Mouse (Mus musculus): ENCODE measurements around the gene Tom1l1. TPM values are rescaled to one million over a fixed set of nuclear protein-coding genes. Genes with fewer than 3 reads are reported as not detected.

Gene Tom1l1
- total and polyA plus RNA-seq, 3 experiments = 0.25 to 4.2 TPM; not detected in 1

DNA sequence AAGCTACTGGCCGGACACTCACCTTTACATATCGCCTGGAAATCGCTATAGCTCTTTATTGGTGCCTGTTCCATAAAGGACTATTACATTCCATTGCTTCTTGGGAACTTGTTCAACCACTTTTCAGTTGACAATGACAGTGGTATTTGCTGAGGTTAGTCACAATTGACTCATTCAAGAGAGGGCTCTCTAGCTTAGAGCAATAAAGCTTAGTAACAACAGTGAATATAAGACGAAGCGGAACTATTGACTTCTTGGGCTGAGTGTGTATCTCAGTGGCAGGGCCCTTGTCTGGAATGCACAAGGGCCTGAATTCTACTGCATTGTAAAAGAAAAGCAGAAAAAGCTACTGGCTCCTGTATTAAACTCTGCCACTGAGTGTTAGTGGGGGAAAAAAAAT is 9.6 kb downstream of the Tom1l1 start:
- Histone ChIP-seq H3K79me2 (replicated peaks; ENCODE audit: control insufficient read depth, extremely low read depth, insufficient read depth, poor library complexity, severe bottlenecking) (no peaks in the 10 kb centered on the region), H3K4me2 (ENCODE audit: insufficient read depth, low read depth, poor library complexity, severe bottlenecking) (no peak overlapping the region), H3K27me3 (replicated peaks) (peaks cover 15% of the 10 kb centered on the region), H3K36me3 (replicated peaks in 1 of 2; ENCODE audit: control insufficient read depth in 1 of 2, insufficient read depth in 1 of 2, low read length in 1 of 2) (no peaks in the 10 kb centered on the region), H3K9ac (ENCODE audit: insufficient read depth, low read depth) (no peak overlapping the region), H3K27ac (ENCODE audit: insufficient read depth, low read depth) (no peak overlapping the region), H3K4me3 (replicated peaks in 1 of 3; ENCODE audit: low read depth in 2 of 3, low read length in 2 of 3, poor library complexity in 1 of 3) (no peak overlapping the region), H3K9me3 (replicated peaks; ENCODE audit: low read length) (no peaks in the 10 kb centered on the region), H3K4me1 (ENCODE audit: control insufficient read depth in 1 of 2, insufficient read depth in 2 of 2) (peaks cover 7 to 14% of the 10 kb centered on the region in 2 experiments)
- dilution Hi-C loops (cut with MboI; ENCODE audit: extremely low pct_ligation_motif_present, extremely low pct_unique_long_range_greater_than_20kb, low sequenced_read_pairs) = no loop called here
- TF ChIP-seq E2F4 (IDR thresholded peaks at IDR 0.05; ENCODE audit: insufficient replicate concordance, low read depth, low read length) (no peak), MAZ (IDR thresholded peaks at IDR 0.05; ENCODE audit: low read depth, low read length) (no peak), SMC3 (IDR thresholded peaks at IDR 0.05; ENCODE audit: low read depth, low read length) (no peak), NRF1 (IDR thresholded peaks at IDR 0.05; ENCODE audit: low read depth, low read length) (no peak)
- in situ Hi-C loops (cut with MboI; ENCODE audit: low pct_ligation_motif_present, low pct_unique_long_range_greater_than_20kb, low sequenced_read_pairs) = no loop called here
- no peak for DNase-seq (ENCODE audit: extremely low read depth)

DNA sequence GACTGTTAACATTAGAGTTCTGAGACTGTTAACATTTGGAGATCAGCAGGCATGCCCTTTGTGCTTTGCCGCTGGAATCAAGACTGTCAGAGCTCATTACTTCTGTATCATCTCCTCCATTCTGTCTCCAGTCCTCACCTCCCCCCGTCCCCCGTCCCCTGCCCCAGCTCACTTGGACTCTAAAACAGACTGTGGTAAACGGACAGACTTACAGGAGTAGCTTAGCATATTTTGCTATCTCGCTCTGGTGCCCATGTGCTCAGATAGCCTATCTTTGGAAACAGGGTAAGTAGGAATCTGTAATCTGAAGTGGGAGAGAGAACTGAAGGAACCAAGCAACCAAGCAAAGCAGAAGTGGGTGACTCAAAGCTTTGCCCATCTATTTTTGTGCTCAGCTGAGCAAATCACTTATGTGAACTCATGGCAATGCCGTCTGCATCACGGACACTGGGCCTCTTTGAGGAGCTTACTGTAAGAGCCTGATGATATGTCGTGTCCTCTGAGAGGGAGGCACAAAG is 10.3 kb downstream of the Tom1l1 start:
- H3K9ac ChIP-seq (ENCODE audit: insufficient read depth, low read depth) = no peak overlapping the region
- no peak overlapping the region for H3K4me3 ChIP-seq (replicated peaks in 1 of 3; ENCODE audit: low read depth in 2 of 3, low read length in 2 of 3, poor library complexity in 1 of 3)

DNA sequence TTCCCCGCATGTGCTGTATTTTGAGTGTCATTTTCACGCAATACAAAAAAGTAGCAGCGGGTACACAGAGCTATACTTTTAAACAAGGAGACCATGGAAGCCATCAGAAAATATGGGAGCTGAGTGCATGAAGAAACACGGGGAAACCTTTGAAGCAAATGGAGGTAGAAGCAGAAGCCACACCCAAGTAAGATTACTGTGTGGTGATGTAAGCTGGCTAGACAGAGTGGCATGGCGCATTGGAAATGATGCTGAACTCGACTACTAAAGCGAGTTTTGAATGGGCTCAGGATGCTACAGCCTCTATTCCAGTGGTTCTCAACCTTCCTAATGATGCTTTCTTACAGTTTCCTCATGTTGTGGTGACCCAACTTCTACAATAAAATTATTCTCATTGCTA is 11.1 kb downstream of the Tom1l1 start:
- DNase-seq (ENCODE audit: extremely low read depth) = no peak
- H3K4me1 ChIP-seq (ENCODE audit: control insufficient read depth in 1 of 2, insufficient read depth in 2 of 2) = peaks cover 7 to 14% of the 10 kb centered on the region in 2 experiments
- no peak overlapping the region for H3K4me3 ChIP-seq (replicated peaks in 1 of 3; ENCODE audit: low read depth in 2 of 3, low read length in 2 of 3, poor library complexity in 1 of 3)
- no peaks in the 10 kb centered on the region for H3K36me3 ChIP-seq (replicated peaks in 1 of 2; ENCODE audit: control insufficient read depth in 1 of 2, insufficient read depth in 1 of 2, low read length in 1 of 2)
- no peak overlapping the region for H3K4me2 ChIP-seq (ENCODE audit: insufficient read depth, low read depth, poor library complexity, severe bottlenecking)
- peaks cover 11% of the 10 kb centered on the region for H3K27me3 ChIP-seq (replicated peaks)
- H3K9me3 ChIP-seq (replicated peaks; ENCODE audit: low read length) = no peaks in the 10 kb centered on the region
- no peak overlapping the region for H3K27ac ChIP-seq (ENCODE audit: insufficient read depth, low read depth)
- TF ChIP-seq USF2 (conservative IDR thresholded peaks at IDR 0.05; ENCODE audit: low read depth, low read length) = no peak
- TF ChIP-seq KAT2A (IDR thresholded peaks at IDR 0.05; ENCODE audit: insufficient replicate concordance, low read length) = no peak
- TF ChIP-seq USF1 (IDR thresholded peaks at IDR 0.05; ENCODE audit: low read depth, low read length) = no peak
- TF ChIP-seq HCFC1 (IDR thresholded peaks at IDR 0.05; ENCODE audit: low read depth, low read length) = no peak
- no peak for TF ChIP-seq E2F4 (IDR thresholded peaks at IDR 0.05; ENCODE audit: insufficient replicate concordance, low read depth, low read length)
- TF ChIP-seq CHD2 (IDR thresholded peaks at IDR 0.05; ENCODE audit: low read length) = no peak
- TF ChIP-seq CTCF (conservative IDR thresholded peaks at IDR 0.05 in 1 of 2, IDR thresholded peaks at IDR 0.05 in 1 of 2; ENCODE audit: low read depth in 2 of 2, low read length in 2 of 2) = no peak
- no peak for TF ChIP-seq SIN3A (IDR thresholded peaks at IDR 0.05; ENCODE audit: low read length)
- no peak for TF ChIP-seq GABPA (IDR thresholded peaks at IDR 0.05; ENCODE audit: insufficient replicate concordance, low read depth, low read length)
- no peak for TF ChIP-seq NELFE (IDR thresholded peaks at IDR 0.05; ENCODE audit: low read depth, low read length)
- TF ChIP-seq ZMIZ1 (IDR thresholded peaks at IDR 0.05; ENCODE audit: low read depth, low read length) = no peak
- TF ChIP-seq MAFK (IDR thresholded peaks at IDR 0.05; ENCODE audit: insufficient replicate concordance, low read length) = no peak
- no peak for TF ChIP-seq PAX5 (IDR thresholded peaks at IDR 0.05; ENCODE audit: low read length)
- no peak for TF ChIP-seq RCOR1 (conservative IDR thresholded peaks at IDR 0.05; ENCODE audit: low read depth, low read length)
- TF ChIP-seq ZNF384 (IDR thresholded peaks at IDR 0.05; ENCODE audit: low read depth, low read length) = no peak
- TF ChIP-seq JUND (conservative IDR thresholded peaks at IDR 0.05; ENCODE audit: low read depth, low read length) = no peak
- no peak for TF ChIP-seq MXI1 (IDR thresholded peaks at IDR 0.05; ENCODE audit: low read depth, low read length)
- TF ChIP-seq UBTF (IDR thresholded peaks at IDR 0.05; ENCODE audit: low read depth, low read length) = no peak
- no peak for TF ChIP-seq ZC3H11A (IDR thresholded peaks at IDR 0.05; ENCODE audit: low read depth, low read length)
- no peak for TF ChIP-seq CHD1 (IDR thresholded peaks at IDR 0.05; ENCODE audit: low read depth, low read length)
- no peaks in the 10 kb centered on the region for H3K79me2 ChIP-seq (replicated peaks; ENCODE audit: control insufficient read depth, extremely low read depth, insufficient read depth, poor library complexity, severe bottlenecking)
- in situ Hi-C loops (cut with MboI; ENCODE audit: low pct_ligation_motif_present, low pct_unique_long_range_greater_than_20kb, low sequenced_read_pairs) = no loop called here
- dilution Hi-C loops (cut with MboI; ENCODE audit: extremely low pct_ligation_motif_present, extremely low pct_unique_long_range_greater_than_20kb, low sequenced_read_pairs) = no loop called here
- H3K9ac ChIP-seq (ENCODE audit: insufficient read depth, low read depth) = no peak overlapping the region

More for the DNA sequence above, 10.3 kb downstream of the Tom1l1 start:
- dilution Hi-C loops (cut with MboI; ENCODE audit: extremely low pct_ligation_motif_present, extremely low pct_unique_long_range_greater_than_20kb, low sequenced_read_pairs) = no loop called here
- in situ Hi-C loops (cut with MboI; ENCODE audit: low pct_ligation_motif_present, low pct_unique_long_range_greater_than_20kb, low sequenced_read_pairs) = no loop called here
- Histone ChIP-seq H3K9me3 (replicated peaks; ENCODE audit: low read length) (no peaks in the 10 kb centered on the region), H3K27me3 (replicated peaks) (peaks cover 15% of the 10 kb centered on the region), H3K27ac (ENCODE audit: insufficient read depth, low read depth) (no peak overlapping the region), H3K4me2 (ENCODE audit: insufficient read depth, low read depth, poor library complexity, severe bottlenecking) (no peak overlapping the region), H3K4me1 (ENCODE audit: control insufficient read depth in 1 of 2, insufficient read depth in 2 of 2) (peaks cover 7 to 14% of the 10 kb centered on the region in 2 experiments), H3K79me2 (replicated peaks; ENCODE audit: control insufficient read depth, extremely low read depth, insufficient read depth, poor library complexity, severe bottlenecking) (no peaks in the 10 kb centered on the region), H3K36me3 (replicated peaks in 1 of 2; ENCODE audit: control insufficient read depth in 1 of 2, insufficient read depth in 1 of 2, low read length in 1 of 2) (no peaks in the 10 kb centered on the region)
- TF ChIP-seq POLR2A (IDR thresholded peaks at IDR 0.05; ENCODE audit: low read depth, low read length) = no peak
- TF ChIP-seq MXI1 (IDR thresholded peaks at IDR 0.05; ENCODE audit: low read depth, low read length) = no peak
- no peak for TF ChIP-seq KAT2A (IDR thresholded peaks at IDR 0.05; ENCODE audit: insufficient replicate concordance, low read length)
- TF ChIP-seq NRF1 (IDR thresholded peaks at IDR 0.05; ENCODE audit: low read depth, low read length) = no peak
- no peak for TF ChIP-seq MAFK (IDR thresholded peaks at IDR 0.05; ENCODE audit: insufficient replicate concordance, low read length)
- TF ChIP-seq SMC3 (IDR thresholded peaks at IDR 0.05; ENCODE audit: low read depth, low read length) = no peak
- DNase-seq (ENCODE audit: extremely low read depth) = peak; percentile 6

Measured in CH12.LX (cell line).